Mouse (Mus musculus) kidney, adult 11 months (tissue): ENCODE measurements around the gene Ccdc180.
A peak's percentile ranks its signal among the peaks of the same experiment; 100 is the strongest.

ENCODE experiments used
- DNase-seq: peaks from one replicate; pipeline ENCODE4 v3.0.0; 2022

Ccdc180 gene

DNA sequence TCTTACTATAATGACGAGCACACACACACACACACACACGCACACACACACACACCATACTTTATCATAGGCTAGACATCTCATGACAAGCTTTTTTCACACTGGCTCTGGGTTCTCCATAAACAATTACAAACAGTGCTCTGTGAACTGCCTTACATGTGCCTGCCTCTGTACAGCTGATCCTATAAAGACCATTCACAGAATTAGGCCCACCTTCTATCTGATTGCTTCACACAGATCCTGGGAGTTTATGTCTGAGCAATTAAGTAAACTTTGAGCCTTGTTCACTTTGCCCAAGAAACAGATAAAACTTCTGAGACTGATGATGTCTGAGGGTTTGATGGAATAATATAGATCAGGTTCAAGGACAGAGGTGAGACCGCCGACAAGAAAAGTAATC lies 21.8 kb downstream of the Ccdc180 start:
- DNase-seq, result no peak

DNA sequence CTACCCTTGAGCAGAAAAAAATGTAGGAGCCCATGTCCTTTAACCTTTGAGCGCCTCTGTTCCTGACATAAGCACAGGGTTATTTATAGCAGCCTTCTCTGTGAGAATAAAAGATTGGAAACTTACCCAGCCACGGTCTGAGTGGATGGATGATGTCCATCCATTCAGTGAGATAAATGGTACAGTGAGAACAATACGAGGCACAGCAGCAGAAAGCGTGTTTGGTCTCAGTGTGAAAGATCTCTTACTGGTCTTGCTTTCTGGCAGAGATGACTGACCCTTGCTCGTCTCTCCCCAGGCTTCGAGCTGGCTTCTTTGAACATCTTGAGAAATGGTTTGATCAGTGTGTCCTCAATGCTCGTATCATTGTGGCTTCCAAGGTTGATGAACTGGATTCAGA lies 27.0 kb downstream of the Ccdc180 start:
- DNase-seq, result no peak

DNA sequence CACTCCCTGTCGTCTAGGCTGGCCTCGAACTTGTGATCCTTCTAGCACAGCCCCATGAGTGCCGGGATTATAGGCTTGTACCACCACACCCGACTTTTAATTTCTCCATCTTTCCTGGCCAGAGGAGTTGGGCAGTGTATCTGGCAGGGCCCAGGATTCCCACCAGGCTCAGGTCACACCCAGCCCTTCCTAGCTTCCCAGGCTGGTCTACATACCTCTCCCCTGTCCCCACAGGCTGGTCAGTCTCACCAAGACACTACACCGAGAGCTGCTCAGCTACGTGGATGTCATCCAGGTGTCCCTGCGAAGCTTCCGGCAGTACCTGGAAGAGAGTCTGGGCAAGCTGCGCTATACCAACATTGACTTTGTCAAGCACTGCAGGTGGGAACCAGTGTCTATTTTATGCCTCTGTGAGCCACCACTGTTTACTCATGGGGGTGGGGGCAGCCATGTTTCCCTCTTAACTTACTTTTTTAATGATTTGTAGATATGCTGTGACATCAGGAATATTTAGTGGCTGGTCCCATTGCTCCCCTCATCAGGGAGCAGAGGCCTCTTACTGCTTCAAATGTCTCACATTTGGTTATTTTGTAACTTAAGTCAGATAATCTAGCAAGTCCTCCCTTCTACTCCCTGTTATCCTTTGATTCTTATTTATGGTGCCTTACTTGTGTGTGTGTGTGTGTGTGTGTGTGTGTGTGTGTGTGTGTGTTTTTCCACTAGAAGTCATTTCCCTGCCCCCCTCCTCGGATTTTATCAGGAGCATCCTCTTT lies 31.7 kb downstream of the Ccdc180 start:
- no peak for DNase-seq

DNA sequence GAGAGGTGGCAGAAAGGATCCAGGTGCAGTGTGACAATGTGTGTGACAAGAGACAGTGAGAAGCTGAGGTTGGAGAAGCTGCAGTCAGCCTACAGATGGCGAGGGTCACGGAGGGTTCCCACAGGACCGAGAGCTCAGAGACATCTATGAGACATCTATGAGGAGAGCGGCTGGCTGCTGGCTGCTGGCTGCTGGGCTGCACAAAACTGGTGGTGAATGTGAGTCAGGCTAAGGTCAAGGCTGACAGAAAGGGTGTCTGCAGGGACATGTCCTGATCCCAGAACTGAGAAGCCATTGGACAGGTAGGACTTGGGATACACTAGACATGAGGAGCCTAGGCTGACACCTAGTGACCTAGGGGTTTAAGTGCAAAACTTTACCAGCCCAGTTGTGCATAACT lies 33.9 kb downstream of the Ccdc180 start:
- no peak for DNase-seq

DNA sequence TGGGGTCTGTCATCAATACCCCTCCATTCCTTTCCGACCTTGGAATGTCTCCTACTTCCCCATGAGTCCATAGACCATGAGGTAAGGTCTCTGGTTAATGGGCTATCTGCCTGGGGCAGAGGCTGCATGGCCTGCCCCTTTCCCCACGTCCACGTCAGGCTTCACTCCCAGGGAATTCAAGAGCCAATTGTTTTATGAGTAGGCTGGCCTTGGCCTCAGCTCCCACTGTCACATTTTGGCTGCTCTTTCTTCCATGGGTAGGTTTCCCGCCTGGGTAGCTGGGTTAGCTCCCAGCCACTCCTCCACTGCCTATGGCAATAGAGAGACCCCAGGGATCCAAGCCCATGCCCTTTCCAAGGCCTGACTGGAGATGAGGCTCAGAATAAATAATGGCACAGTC lies 38.5 kb downstream of the Ccdc180 start:
- DNase-seq, result no peak

DNA sequence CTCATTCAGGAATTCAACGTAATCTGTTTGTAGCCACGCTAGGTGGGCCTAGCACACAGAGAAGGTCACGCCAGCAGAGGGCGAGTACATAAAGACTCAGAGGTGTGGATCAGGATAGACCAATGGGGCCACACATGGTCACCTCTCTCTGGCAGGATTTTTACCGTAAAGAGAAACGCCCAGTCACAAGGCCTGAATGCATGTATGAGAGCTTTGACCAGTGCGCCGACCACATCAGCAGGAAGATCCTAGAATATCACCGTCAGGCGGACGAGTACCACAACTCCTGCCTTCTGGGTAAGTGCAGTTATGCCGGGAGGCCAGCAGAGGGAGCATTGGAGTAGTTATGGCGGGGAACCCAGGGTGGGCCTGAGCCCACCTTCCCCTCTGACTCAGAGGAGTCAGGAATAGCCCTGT lies 51.5 kb downstream of the Ccdc180 start:
- peak; percentile 9 for DNase-seq

DNA sequence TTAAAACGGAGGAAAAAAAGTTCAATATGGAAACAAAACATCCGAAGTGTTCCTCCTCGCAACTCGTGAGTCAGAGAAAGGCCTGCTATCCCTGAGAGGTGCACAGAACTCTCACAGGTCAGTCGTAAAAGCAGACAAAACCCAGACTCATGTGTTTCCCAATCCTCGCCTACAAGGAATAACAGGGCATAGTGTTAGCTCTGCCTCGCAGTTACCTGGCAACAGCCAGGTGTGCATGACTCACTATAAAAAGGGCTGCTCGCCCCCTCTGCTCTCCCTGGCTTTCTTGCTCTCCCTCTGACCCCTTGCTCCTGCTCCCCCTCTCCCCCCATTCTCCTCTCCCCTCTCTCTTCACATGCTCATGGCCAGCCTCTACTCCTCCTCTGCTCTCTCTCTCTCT lies 57.6 kb downstream of the Ccdc180 start:
- DNase-seq, result no peak

DNA sequence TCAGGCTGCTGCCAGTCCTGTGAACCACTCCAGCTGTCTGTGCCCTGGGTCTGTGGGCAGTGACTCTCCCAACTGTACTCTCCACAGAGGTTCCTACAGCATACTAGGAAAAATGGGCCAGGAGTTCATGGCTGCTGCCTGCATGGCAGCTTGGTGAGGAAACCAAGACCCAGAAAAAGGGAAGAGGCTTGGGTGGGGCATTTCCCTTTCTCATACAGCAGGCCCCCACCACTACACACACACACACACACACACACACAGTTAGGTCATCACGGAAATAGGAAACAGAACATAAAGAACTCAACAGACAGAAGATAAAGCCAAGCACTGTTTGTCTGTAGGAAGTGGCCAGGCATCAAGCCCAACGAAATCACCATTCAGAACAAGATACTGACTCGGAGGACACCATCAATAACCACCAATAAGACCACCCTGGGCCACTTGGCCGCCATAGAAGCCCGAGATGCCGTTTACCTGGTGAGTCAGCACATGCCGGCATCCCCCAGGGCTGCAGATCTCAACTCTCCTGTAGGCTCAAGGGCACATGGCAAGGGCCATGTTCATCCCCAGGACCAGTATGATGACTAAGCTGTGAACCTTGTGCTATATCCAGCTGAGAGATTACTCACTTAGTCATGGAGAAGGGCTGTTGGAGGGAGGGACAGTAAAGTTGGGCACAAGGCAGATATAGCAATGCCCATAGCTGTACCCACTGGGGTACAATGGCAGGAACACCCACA lies 59.2 kb downstream of the Ccdc180 start:
- DNase-seq, result no peak

DNA sequence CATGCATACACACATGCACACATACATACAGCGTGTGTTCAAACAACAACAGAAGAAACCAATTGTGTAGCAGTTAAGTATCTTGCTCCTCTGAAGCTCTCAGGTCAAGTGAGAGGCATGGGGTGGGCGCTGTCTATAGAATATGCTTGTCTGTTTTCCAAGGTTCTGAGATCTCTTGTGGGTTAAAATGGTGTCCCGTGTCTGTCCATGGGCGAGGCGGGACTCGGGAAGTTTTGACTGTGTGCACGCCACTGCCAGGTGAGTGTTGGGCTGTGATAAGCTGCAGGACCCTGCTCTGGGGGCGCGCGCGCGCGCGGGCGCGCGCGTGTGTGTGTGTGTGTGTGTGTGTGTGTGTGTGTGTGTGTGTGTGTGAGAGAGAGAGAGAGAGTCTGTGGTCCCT lies 61.7 kb downstream of the Ccdc180 start:
- DNase-seq, result no peak

DNA sequence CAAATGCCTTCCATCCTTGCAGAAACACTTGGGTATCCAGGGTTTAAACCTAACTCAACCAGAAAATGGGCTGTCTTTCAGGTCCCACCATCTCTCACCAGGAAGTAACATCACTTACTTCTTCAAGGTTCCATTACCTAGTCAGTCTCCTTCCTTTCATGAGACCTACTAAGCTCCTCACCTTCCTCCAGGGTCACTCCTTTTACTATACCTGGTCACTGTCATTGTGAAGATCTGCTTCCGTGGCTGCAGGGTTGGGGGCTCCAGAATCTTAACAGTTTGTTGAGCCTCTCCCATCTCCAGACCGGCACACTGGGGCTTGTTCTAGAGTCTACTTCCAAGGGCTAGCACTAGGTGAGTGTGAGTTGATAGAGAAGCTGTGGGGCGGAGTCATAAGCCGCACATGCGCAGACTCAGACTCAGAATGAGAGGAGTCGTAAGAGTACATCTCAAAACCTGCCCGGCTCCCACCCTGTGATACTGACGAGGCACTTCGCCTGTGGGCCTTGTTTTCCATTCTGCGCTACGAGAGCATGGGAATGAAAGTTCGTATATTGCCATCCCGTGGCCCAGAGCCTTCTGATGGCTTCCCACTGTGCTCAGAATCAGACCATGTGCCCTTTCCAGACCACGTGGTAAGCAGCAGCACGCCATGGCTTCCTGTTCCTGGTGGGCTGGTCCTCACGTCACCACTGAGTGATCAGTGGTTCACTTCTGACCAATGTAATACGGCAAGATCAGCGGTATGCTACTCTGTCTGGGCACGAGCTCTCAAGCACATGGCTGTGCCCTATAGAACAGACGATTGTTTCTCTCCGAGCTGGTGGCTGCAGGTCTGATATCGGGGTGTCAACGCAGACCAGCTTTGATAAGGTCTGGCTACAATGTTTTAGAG lies 63.2 kb downstream of the Ccdc180 start:
- DNase-seq, result no peak

DNA sequence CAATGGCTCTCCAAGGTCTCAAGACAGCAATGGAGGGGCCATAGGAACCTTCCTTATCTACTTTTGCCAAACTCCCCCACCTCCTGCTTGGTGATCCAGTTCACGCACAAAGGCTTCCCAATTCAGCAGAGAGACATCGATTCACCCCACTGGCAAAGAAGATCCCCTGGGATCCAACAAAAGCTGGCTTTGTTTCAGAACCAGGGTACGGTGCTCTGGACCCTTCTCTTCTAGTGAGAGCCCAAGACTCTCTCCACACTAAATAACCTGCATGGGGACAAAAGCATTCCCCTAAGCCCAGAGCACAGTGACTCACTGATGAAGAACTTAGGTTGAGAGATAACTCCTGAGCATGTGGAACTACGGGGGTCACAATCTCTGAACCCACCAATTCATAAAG lies 65.1 kb downstream of the Ccdc180 start:
- DNase-seq, result no peak

DNA sequence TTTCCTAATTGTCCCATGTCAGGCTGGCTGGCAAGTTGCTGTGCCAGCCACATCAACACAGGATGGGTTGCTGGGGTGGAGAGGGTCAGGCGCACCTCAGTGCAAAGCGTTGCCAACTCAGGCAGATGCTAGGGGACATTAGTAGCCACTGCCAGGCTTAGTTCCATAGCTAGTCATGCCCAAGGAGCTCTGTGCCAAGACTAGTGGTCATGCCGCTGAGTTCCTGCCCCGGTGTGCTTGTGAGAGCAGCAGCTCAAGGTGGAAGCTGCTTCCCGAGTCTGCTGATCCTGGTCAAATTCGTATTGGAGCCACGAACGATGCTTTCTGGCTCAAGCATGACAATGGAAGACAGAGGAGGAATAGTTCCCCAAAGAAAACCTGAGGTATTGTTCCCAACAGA lies 66.0 kb downstream of the Ccdc180 start:
- DNase-seq, result no peak

DNA sequence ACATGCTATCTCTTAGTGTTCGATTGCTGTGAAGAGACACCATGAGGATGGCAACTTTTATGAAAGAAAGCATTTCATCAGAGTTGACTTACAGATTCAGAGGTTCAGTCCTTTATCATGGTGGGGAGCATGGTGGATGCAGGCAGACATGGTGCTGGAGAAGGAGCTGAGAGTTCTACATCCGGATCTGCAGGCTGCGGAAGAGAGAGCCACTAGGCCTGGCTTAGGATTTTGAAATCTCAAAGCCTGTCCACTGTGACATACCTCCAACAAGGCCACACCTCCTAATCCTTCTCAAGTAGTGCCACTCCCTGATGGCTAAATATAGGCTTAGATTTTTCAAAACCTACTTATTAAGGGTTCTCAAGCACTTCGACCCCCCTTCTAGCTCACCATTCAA lies 66.6 kb downstream of the Ccdc180 start:
- no peak for DNase-seq

DNA sequence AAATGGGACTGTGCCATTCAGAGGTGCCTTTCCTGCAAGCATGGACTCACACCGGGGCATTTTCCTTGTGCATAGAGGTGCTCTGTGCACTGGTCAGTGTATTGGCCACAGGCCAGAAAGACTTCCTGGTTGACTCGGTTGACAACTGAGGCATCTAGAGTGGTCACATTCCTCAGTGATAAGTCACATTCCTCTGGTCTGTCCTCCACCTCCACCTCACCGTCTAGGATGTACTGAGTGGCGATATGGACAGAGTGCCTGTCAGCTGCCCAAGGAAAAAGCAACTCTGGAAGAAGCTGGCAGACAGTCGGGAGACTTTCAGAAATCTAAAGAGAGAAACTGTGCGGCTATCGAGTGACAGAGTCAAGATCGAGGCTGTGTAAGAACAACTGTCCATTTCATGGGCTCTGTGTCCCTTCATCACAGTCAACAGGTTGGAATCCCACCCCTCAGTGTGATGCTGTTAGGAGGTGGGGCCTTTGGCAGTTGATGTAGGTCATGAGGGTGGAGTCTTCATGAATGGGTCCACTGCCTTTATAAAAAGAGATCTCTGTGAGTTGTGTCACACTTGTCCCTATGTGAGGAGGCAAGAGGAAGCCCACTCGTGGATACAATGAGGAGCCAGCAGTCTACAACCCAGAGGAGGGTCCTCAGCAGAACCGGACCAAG lies 74.8 kb downstream of the Ccdc180 start, which contains the start of gene Tdrd7:
TSS of gene Tdrd7 (plus strand) at position 564 of the 669 bp plus-strand sequence.
- peak; percentile 35 for DNase-seq

DNA sequence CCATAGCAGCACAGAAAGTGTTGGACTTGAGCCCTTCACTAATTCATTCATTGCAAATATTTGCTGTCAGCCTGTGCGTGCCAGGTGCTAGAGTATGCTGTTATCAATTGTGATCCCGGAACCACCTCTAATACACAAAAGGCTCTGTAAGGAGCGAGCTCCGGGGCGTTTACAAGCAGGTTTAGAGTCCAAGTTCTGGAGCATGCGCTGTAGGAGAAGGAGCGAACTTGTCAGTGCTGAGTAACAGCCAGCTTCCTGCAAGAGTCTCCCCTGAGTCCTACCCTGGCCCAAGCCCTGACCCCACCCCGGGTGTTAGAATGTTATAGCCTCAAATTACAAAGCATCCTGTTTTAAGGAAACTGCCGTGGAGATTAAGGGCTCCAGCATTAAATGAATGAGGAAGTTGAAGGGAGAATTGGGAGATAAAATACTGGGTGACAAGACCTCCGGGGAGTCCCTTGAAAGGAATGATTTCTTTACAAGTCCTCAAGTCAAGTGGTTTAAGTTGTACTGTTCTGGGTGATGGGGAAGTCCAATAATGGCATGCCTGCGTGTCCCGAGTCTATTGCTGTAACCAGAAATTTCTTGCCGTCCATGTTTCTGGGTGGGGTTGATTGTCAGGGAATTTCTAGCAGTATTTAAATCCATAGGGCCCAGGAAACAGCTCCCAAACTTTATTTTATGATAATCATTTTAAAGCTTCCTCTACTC lies 75.8 kb downstream of the Ccdc180 start:
- DNase-seq, result peak; percentile 67

DNA sequence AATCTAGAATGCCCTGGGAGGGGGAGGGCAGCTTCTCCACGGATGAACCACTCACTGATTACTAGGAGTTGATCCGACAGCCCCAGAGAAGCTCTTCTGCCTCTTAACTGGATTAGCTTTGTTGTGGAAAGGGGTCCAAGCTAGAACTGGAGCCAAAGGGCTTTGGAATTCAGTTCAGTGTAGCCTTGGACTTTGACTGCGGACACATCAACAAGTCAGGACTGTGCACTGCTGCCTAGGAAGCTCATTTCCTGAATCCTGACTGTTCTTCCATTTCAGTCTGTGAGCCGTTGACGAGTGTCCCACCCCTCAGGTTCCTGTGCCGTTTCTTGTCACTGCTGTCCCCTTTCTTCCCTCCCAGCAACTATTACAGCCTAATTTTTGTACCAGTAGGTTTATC lies 76.6 kb downstream of the Ccdc180 start:
- DNase-seq, result peak; percentile 60

DNA sequence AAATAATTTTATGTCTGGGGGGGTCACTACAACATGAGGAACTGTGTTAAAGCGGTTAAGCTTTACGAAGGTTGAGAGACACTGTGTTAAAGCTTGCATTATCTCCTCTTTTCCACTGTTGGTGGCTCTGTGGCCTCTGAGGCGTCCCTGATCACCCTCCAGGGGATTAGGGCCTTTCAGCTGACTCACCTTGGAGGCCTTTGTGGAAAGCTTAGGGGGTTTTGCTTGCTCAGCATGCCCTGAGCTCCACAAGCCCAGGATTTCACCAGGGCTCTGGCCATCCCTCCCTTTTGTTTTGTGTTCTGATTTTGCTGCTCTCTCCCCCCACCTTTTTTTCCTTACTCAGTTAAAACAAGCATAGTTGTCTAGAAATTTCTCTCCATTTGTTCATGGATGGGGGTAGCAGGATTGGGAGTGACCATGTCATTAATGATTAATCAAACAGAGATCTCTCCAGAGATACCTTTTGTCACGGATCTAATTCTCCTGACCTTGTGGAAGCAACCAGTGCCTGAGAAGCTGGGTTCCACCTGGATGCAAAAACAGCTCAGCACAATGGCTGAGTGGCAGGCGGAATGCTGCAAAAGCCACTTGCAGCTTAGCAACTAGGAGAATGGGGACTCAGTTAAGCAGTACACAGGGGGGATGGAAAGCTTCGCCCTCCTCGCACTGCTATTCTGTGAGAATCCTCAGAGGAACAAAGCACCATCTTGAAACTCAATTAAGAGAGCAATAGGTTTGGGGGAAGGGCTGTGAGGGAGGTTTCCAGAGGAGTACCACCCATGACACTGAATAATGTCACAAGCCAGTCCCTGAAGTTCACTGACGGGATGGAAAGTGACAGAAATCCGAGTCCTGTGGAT lies 77.6 kb downstream of the Ccdc180 start:
- DNase-seq, result peak; percentile 14

DNA sequence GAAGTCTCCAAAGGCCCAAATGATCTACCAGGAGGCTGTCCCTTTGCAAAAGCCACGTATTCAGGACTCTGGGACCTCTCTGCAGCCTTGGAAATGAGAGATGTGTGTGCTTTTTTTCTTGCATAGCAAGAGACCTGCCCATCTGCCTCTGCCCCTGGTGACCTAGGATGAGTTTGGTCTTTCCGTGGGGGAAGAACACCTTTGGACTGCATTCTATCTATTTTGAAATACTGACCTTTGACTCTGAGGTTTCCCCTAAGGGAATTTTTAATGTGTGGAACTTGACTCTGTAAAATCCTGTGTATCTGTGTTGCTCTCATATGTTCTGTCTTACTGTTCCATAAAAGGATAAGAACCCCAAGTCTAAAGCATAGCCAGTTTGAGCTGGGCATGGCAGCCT lies 78.9 kb downstream of the Ccdc180 start:
- DNase-seq, result no peak

DNA sequence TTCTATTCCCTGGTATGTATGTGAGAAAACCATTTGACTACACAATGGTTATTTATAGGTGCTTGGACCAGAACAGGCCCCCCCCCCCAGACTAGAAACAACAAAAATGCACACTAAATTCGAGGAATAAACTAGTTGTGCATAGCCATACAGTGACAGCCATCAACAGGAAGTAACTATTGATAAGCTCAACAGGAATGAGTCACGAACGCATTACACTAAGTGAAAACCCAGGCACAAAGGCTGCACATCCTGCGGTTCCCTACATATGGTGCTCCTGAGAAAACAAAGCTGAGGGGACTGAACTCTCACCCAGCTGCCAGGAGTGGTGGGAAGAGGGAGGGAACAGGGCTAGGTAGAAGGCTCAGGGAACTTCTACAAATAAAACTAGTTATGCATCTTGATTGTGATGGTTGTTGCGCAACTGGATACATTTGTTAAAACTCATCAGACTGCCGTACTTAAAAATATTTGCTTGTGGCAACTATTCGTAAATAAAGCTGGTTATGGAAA lies 80.0 kb downstream of the Ccdc180 start:
- no peak for DNase-seq

DNA sequence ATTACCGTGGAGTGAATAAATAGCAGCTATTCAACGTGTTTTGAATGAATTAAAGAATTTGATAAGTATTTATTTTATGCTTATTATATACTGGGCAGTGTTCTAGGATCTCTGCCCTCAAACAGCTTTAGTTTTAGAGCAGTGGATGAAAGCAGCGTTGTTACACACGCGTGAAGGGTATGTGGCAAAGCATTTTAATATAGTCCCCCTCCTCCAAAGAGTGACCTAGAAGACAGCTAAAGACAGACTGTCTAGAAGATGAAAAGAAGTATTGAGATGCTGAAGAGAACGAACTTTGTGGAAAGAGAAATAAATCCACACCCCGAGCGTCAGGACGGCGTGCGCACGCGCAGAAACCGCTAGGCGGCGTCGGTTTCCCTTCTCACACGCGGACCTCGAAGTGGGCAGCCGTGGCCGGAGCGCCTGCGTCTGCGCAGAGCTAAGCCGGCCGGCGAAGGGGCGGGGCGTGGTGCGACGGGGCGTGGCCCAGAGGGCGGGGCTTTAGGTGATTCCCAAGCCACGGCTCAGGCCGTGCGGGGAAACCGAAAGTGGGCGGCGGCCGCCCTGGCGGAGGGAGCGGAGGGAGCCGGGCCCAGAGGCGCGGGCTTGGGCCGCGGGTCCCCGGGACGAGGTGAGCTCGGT lies 81.8 kb downstream of the Ccdc180 start:
- DNase-seq, result peak; percentile 97
